Mouse (Mus musculus): ENCODE measurements around the gene Map2. TPM values are rescaled to one million over a fixed set of nuclear protein-coding genes. Genes with fewer than 3 reads are reported as not detected.

The Map2 gene
- total RNA-seq, 2 experiments from 2014 or later: 3.3 to 4.0 TPM

Other genes with a start within 250 kb of the Map2 start
- not detected for gene Crygf, start 248.8 kb upstream of the Map2 start, total RNA-seq (2021)

All from gastrocnemius, postnatal 25 days (tissue).